Mouse (Mus musculus): ENCODE measurements at regions not wholly inside any gene's neighbourhood (a gene's known extent, or its start where the extent isn't known, plus 50 kb on each side); places are given as distances from the start of the nearest gene placed in this dataset.
"Not testable (repeated sequence)": the region's sequence is repeated elsewhere in the genome, so short reads cannot be mapped to it uniquely, and the experiment has no call there.

DNA sequence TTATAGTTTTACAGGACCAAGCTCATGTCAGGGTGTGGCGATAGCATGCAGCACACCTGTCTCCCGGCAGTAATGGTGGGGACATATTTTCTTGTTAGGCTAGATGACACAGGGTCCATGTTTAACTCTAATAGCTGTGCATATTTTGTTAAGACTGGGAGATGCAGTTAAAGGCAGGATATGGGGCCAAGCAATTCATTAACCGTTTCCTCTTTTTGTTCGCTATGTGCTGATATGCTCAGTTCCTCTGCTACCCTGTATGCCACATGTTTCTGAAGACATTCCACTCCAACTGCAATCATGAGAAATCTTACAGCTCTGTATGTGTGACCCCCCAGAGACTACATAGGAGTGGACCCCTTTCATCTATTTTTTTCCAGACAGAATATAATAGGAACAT lies 104.0 kb upstream of the Stt3b start:
- DNase-seq (ENCODE audit: low spot score): no peak

DNA sequence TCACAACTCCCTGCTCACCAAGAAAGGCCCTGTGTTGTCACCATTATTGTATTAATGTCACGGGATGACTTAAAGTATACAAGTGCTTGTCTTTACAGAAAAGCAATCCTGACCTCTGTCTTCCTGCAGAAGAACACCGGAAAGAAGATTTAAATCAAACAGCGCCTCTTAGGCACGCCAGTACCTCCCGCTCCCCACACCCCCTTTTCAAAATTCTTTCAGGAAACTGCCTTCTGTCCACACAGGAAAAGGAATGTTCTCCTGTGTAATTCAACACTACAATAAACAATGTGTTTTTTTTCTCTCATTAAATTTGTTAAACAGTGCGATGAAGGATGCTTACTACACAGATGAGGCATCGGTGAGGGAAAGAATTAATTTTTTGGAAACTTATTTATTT lies 112.6 kb upstream of the Stt3b start:
- DNase-seq (ENCODE audit: low spot score): no peak

DNA sequence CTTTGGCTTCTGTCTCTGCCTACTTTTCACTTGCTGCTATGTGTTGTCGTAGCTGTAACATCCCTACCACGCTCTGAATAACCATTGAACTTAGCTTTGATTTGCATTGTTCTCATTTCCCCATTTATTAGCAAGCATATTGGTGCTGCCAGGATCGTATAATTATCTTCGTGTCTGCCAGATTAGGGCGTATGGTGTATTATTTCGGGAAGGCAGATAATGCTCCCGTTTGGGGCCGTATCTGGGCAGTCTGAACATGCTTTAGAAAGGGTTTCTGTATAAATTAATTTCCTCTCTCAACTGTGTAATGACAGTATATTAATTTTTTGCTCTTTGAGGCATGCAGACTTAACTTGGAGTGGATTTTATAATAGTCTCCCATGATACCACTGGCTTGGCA lies 116.5 kb upstream of the Stt3b start:
- no peak for DNase-seq (ENCODE audit: low spot score)

DNA sequence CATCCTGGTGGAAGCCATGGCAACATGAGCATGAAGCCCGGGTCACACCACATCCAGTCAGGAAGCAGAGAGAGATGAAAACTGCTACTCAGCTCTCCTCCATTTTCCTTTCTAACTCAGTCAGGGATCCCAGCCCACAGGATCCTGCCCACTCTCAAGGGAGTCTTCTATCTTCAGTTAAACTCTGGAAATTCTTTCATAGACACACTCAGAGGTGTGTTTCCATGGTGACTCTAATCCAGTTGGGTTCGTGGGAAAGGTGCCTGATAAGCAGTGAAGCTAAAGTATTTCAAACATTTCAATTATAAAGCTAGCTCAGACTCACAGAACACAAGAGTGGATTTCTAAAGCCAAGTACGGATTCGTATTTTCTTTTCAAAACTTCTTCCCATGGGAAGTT lies 120.0 kb upstream of the Stt3b start:
- DNase-seq (ENCODE audit: low spot score): no peak

DNA sequence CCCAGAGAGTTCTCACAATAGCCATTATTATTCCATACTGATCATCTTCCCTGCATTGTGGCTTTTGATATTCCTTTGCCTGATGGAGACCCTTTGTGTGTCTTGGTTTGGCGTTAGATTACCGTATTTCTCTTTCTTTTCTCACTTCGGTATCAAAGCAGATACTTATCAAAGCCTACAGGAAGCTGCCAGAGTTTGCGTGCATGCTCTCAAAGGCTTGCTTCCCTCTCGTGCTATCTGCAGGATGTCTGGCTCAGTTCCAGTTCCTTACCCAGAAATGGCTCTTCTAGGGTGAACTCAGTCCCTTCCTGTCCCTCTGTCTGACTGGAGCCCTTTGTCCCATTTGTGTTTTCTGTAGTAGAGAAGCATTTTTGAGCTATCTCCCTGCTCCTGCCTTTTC lies 124.5 kb upstream of the Stt3b start:
- DNase-seq (ENCODE audit: low spot score): no peak

DNA sequence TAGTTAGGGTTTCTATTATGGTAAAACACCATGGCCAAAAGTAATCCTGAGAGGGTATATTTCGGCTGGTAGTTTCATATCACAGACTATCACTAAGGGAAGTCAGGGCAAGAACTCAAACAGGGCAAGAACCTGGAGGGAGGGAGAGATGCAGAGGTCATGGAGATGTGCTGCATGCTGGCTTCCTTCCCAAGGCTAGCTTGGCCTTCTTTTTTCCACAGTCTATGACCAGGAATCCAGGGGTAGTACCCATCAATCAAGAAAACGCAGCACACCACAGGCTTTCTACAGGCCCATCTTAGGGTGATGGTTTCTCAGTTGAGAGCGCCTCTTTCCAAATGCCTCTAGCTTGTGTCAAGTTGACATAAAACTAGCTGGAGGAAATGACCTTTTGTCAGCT lies 126.1 kb upstream of the Stt3b start:
- DNase-seq (ENCODE audit: low spot score): no peak

DNA sequence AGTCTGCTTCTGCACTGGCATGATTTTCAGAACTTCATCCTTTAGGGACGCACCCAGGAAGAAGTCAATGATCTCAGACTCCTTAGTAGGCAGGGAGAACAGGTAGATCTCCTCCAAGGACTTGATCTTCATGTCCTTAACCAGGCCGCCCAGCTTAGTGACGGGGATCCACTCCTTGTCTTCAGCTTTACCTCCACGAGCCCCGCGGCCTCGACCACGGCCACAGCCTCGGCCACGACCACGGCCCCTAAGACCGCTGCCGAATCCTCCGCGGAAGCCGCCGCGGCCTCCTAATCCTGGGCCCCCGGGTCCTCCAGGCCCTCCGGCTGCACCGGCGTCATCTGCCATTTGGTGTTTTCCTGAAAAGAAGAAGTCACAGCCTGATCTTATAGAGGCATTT lies 128.0 kb upstream of the Stt3b start:
- not testable (repeated sequence) for DNase-seq (ENCODE audit: low spot score)

DNA sequence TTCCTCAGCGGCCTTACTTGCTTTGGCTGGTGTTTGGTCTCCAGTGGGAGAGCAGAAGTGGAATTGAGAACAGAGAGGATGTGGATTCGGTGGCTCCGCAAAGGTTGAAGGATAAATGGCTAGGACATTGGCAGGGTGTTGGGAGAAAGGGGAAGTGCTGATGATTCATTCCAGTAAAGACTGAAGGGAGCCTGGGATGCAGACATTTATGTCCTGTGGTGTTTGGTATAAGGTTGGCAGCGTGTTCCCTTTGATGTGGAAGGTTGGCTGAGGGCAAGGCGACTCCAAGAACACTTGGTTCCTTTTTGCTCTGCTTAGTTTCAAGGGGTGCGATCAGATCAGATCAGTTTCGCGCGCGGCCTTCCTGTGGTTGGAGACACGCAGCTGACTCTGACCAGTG lies 136.5 kb upstream of the Stt3b start:
- DNase-seq (ENCODE audit: low spot score): no peak

DNA sequence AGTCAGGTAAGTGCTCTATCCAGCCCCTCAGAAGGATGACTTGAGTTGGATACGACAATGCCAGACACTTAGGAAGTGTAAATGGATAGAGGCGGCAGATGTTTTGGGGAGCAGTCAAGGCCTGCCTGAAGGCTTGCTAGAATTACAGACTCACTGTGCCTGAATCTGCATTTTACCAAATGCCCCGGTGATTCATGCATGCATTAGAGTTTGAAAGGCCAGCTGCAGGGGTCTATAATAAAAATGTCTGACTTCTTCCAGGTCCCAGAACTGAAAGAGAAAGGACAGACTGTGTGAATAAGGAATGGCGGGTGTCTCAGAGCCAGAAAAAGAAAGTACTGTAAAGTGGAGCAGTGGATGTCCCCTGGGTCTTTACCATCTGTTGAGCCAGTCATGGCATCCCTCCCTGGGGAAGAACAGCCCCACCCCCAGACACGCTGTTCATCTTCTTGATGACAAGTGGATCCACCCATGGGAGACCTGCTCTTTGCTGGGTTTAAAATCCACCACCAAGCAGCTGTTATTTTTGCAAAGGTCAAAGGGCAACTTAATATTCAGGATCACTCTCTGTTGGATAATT lies 140.6 kb upstream of the Stt3b start:
- no peak for DNase-seq (ENCODE audit: low spot score)

DNA sequence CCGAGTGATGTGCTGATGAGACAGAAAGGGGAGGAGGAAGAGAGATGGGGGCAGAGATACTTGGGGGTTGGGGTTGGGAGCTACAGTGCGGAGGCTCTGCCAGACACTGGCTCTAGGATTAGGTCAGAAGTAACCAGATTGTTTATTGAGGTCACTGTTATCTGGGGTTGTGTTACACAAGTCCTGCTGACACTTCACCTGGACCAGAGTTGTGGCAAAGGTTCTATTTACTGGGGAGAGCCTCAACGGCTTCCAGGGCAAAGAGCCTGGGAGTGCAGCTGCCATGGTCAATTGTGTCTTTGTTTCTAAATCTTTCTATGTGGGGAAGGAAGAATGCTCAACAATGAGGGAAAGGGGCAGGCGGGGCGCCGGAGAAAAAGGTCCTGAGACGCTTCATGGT lies 144.6 kb upstream of the Stt3b start:
- no peak for DNase-seq (ENCODE audit: low spot score)

DNA sequence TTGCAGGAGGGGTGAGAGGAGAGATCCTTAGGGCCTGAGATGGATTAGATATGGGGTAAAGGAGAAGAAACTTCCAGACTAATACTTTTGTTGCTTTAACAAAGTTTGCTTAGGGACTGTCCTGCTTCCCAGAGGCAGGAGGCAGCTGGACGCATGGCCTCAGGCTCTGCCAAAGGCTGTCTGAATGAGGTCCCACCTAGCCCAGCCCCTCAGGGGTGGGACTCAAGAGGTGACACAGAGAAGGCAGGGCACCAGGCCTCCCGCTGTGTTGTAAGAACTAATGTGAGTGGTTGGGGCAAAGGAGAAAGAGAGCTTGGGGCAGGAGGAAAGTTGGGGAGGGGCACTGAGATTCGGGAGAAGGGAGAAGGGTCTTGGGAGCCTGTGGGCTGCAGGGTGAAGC lies 145.9 kb upstream of the Stt3b start:
- no peak for DNase-seq (ENCODE audit: low spot score)

DNA sequence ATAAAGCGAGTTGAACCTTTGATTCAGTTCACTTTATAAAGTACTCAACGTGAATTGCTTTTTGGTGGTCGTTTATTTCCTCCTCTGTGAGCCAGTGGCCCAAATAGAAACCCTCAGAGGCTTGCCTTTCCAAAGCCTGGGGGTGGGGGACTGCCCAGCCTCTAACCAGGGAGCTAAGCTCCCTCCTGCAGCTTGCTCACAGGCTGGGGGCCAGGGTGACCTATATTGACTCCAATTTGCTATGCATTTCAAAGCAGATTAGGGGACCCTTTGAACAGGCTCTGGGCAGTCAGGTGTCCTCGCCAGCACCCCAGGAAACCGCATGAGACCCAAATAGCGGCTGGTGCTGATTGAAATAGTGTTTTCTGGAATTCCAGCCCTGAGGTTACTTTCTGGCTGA lies 146.4 kb upstream of the Stt3b start:
- no peak for DNase-seq (ENCODE audit: low spot score)

DNA sequence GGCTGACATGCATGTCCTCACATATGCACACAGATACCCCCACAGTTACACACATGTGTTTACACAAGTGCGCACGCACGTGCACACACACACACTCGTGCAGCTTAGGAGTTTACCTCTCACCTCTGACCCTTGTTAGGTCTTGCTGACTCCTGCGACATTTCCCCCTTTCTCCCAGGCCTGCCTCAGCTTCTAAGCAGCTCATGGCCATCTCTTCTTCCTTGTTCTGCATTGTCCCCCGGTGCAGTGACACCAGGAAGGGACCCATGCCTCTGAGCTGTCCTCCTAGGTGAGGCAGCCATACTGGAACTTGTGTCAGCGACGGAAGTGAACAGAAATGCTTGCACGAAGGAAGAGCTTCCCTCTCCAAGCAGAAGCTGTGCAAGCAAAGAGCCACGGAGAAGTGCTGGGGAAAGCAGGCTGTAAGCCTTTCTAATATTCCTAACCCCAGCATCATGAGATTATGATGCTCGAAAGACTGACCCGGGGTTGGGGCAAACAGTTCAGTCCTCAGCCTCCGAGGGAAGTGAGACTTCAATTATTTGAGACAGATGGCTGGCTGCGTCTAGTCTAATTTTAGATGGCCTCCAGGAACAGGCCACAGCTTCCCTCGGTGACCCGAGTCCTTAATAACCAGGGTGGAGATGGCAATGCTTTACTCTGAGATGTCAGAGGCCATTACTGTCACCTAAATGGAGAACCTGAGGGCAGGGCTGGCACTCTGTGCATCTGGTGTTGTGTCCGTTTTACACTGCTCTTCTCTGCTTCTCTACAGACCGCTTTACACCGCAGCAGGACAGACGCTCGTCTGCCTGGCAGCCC lies 147.9 kb upstream of the Stt3b start:
- peak; percentile 3 for DNase-seq (ENCODE audit: low spot score)

DNA sequence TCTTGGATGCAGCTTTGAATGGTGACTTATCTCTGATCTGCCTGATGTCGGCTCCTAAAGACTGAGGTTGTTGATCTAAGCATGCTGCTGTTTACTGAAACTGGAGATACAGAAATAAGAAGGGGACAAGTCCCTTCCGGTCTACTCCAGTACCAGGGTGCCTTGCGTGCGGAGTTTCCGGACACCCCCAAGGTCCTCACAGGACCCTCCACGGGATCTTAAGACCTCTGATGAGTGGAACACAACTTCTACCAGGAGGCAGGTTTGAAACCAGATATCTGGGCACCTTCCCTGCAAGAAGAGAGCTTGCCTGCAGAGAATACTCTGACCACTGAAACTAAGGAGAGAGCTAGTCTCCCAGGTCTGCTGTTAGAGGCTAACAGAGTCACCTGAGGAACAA lies 148.9 kb upstream of the Stt3b start:
- not testable (repeated sequence) for DNase-seq (ENCODE audit: low spot score)

DNA sequence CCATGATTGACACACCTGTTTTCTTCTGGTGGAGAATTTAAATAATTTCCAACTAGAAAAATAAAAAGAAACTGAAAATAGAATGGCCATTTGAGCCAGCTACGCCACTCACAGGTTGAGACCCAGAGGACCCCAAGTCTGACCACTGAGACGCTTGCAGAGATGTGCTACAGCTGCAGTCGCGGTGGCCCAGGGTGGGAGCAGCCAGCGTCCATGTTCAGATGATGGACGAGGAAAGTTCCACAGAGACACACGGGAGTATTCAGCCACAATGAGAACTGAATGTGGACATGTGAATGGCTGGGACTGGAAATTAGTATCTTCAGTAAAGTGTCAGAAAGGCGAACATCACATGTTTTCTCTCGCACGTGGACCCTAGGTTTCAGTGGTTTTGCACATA lies 155.1 kb upstream of the Stt3b start:
- DNase-seq (ENCODE audit: low spot score): no peak

DNA sequence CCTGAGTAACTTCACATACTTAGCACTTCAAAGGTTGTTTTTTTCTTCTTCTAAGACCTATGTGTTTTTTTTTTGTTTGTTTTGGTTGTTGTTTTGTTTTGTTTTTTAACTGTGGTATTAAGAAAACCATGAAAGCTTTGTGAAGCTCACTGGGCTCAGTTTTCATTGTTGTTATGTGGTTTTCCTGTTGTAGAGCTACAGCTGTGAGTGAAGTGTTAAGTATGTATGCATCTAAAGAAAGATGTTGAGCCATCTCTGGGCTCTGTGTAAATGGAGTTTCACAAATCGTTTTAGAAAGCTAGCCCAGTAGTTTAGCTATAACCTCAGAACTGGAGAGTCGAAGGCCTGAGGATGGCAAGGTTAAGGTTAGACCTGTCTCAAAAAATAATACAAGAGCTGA lies 158.4 kb upstream of the Stt3b start:
- DNase-seq (ENCODE audit: low spot score): no peak

DNA sequence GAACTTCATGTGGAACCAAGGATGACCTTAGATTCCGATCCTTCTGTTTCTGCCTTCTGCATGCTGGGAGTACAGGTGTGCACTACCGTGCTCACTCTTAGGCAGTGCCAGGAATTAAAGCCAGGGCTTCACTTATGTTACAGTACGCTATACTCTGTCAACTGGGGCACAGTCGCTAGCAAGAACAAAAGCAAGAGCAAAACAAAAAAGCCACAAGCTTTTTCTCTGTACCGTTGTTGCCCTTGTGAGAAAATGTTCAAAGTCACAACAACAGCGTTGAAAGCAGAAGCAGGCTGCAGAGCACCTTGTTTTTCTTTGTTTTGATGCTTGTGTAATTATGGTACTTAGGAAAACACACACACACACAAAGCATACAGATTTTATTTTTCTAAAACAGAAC lies 161.4 kb upstream of the Stt3b start:
- no peak for DNase-seq (ENCODE audit: low spot score)

DNA sequence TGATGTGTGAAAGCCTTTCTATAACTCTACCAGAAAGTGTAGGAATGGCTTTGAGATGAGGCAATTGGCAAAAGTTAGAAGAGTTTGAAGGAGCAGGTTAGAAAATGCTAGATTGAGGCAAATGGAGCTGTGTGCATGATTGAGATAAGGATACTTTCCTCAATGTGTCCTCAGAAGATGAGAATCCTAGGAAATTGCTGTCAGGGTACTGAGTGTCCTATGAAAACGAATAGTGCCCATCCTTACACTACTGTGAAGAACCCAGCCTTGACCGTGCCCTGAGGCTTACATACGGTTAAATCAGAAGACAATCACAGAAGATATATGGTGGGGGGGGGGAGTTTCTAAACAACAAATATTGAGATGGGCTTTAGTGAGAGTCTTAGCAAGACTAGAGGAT lies 162.8 kb upstream of the Stt3b start:
- DNase-seq (ENCODE audit: low spot score): no peak

DNA sequence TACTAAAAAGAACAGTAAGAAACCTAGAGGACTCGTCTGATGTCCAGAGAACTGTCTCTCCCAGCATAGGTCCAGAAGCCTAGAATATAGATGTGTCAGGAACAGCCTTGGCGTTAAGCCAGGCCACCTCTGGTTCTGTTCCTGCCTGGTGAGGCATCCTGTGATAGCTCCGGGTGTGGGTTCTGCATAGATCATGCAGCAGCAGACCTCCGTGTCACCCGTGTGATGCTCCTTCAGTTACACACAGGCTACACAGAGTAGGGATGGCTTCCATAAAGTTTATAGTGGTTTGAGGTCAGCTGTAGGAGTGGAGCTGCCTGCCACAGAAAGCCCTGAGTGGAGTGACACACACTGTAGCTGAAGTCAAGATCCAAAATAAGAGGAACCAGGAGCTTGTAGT lies 163.6 kb upstream of the Stt3b start:
- no peak for DNase-seq (ENCODE audit: low spot score)

DNA sequence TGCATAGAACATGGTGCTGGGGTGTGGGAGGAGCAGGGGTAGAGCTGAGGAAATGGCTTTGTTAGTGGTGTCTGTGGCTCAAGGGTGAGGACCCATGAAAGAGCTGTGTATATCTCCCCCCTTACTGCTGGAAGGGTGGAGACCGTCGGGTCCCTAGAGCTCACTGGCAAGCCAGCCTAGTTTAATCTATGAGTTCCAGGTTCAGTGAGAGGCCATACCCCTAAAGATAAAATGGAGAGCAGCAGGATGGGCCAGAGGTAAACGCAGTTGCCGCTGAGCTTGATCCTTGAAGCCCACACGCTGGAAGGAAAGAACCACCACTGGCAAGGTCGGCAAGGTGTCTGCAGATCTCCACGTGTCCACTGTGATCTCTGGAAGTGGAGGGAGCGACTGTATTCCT lies 164.1 kb upstream of the Stt3b start:
- DNase-seq (ENCODE audit: low spot score): no peak

DNA sequence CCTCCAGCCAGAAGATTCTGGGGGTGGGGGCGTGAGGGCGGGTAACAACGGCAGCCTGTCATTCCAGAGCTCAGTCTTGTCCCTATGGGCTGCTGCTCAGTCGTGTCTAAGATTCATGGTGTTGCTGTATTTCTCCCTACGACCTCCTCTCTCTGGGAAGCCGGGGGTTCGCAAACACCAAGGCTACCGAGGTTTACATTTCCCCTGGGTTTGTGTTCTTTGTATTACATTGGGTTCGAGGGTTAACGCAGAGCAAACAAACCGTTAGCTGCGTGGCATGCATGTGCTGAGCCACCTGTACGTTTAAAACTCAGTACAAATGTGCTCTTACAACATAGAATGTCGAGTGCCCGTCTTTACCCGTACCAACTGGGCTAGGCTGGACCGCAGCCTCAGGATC lies 166.0 kb upstream of the Stt3b start:
- DNase-seq (ENCODE audit: low spot score): no peak

DNA sequence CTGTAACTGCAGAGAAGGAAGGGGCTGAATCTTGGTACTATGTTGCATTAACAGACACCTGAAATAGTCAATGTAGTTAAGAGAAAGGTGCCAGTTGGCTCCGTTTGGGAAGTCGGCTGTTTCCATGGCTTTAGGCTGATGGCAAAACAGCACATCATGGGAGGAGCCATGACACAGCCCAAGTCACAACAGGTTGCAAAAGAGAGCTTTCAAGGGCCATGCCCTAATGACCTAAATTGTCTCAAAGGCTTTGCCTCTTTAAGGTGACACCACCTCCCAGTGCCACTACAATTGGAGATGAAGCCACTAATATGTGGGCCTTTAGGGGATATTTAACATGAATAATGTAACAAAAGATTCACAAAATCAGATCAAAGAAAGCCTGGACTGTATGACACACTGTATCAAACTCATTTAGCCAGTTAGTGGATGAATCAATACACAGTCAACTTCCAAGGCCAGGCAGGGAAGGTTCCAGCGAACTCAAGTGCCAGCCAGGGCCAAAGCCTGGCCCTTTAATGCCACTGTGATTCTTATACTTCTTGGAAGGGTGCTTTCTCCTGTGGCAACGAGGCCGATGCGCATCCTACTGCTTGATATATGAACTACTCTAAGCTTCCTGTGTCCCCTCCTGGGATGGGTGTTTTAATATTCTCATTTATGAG lies 167.5 kb upstream of the Stt3b start:
- DNase-seq (ENCODE audit: low spot score): no peak

DNA sequence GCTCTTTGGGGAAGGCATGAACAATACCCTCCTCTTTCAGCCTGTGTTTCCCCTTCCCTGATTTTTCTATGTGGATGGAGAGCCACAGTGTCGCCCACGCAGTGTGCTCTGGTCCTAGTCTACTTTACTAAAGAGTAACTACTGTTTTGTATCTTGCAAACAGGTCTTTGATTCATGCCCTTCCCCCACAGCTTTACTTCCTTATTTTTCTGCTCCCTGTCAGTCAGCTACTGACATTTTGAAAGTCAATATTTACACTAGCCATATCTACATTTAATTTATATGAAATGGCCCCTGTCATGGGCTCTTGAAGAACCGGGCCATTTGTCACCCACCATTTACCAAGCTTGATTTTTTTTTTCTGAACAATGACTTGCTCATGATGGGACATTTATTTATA lies 168.7 kb upstream of the Stt3b start:
- no peak for DNase-seq (ENCODE audit: low spot score)
